Mouse (Mus musculus): Measurements from ENCODE around the gene Smim20. TPM values are rescaled to one million over a fixed set of nuclear protein-coding genes. Genes with fewer than 3 reads are reported as not detected.
A peak's percentile ranks its signal among the peaks of the same experiment; 100 is the strongest.

The Smim20 gene
- total RNA-seq, 2 experiments from 2014 or later, result 63.1 to 83.1 TPM

GRCm38 (mm10) chr5:53306864-53307263, 40.0 kb downstream of the Smim20 start:
- no peak for DNase-seq

- DNase-seq, result no peak
Observed at GRCm38 (mm10) chr5:53307437-53307836, 40.6 kb downstream of the Smim20 start.

- no peak for DNase-seq
Observed at GRCm38 (mm10) chr5:53314404-53315167, 47.7 kb downstream of the Smim20 start.

- no peak for DNase-seq
Observed at GRCm38 (mm10) chr5:53315829-53316228, 48.9 kb downstream of the Smim20 start.

- DNase-seq, result no peak
Observed at GRCm38 (mm10) chr5:53317396-53317795, 50.5 kb downstream of the Smim20 start.

- DNase-seq, result no peak
Observed at GRCm38 (mm10) chr5:53317885-53318466, 51.1 kb downstream of the Smim20 start.

- DNase-seq, result no peak
Observed at GRCm38 (mm10) chr5:53320331-53320730, 53.4 kb downstream of the Smim20 start.

GRCm38 (mm10) chr5:53321901-53322300, 55.0 kb downstream of the Smim20 start:
- no peak for DNase-seq

- no peak for DNase-seq
Observed at GRCm38 (mm10) chr5:53322471-53322870, 55.6 kb downstream of the Smim20 start.

GRCm38 (mm10) chr5:53323121-53323520, 56.2 kb downstream of the Smim20 start:
- DNase-seq, result no peak

GRCm38 (mm10) chr5:53324256-53324655, 57.4 kb downstream of the Smim20 start:
- DNase-seq, result no peak

GRCm38 (mm10) chr5:53324791-53325190, 57.9 kb downstream of the Smim20 start:
- DNase-seq, result no peak

- peak; percentile 86 for DNase-seq
Observed at GRCm38 (mm10) chr5:53326023-53326422, 59.1 kb downstream of the Smim20 start.

- DNase-seq, result no peak
Observed at GRCm38 (mm10) chr5:53326491-53326890, 59.6 kb downstream of the Smim20 start.

Other genes starting within 250 kb of the Smim20 start
- gene Slc34a2, start 229.0 kb upstream of the Smim20 start, total RNA-seq (2021), result 1 to 10 TPM in 1 of 2 experiments, under 1 TPM in 1; 0.36 to 1.8 TPM
- 10 to 100 TPM in 1 of 2 experiments, 1 to 10 TPM in 1; 5.1 to 11.2 TPM for gene Sel1l3, start 53.2 kb upstream of the Smim20 start, total RNA-seq (2021)
- 10 to 100 TPM; 39.4 to 49.0 TPM for gene Rbpj, start 199.1 kb downstream of the Smim20 start, total RNA-seq (2021)

Data from adrenal gland, postnatal 10 days (tissue).